Mouse (Mus musculus) left cerebral cortex, postnatal 36 days (tissue): Measurements from ENCODE around the gene Alg14. TPM values are rescaled to one million over a fixed set of nuclear protein-coding genes. Genes with fewer than 3 reads are reported as not detected.

ENCODE experiments used
- DNase-seq, 2 experiments: peaks; one replicate each; pipeline ENCODE4 v3.0.0; 2021 to 2022; ENCODE audit warnings: low spot score in 2 of 2, mixed read lengths in 1 of 2
- intact Hi-C: fragments of 180-260 bp; cut with DNase I; formaldehyde crosslinking; loops from one replicate; pipeline ENCODE4 v1.15.1; 2025
- total RNA-seq, 2 experiments: library from RNA; stranded (reverse); gene quantifications; 2 replicates each; pipeline ENCODE4 v1.2.3; 2021

Alg14 gene
- total RNA-seq, 2 experiments from 2014 or later: 12.8 to 13.8 TPM

DNA sequence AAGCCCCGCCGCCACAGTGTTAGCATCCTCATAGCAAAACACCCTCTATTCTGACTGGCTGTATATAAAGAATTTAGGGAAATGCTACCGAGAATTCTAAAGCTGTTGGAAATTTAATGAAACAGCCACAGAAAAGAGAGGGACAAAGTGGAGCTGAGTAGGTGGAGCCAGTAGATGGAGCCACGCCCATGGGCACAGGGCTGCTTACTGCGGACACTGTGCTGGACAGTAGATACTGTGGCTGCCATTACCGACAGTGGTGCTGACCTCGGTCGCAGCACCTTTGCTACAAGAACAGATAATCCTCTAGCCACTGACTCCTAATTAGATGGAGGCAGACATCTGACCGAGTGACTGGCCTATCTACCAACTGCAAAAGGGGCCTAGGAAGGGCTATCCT lies 64.0 kb downstream of the Alg14 start:
- intact Hi-C loops: no loop called here
- DNase-seq: no peak

DNA sequence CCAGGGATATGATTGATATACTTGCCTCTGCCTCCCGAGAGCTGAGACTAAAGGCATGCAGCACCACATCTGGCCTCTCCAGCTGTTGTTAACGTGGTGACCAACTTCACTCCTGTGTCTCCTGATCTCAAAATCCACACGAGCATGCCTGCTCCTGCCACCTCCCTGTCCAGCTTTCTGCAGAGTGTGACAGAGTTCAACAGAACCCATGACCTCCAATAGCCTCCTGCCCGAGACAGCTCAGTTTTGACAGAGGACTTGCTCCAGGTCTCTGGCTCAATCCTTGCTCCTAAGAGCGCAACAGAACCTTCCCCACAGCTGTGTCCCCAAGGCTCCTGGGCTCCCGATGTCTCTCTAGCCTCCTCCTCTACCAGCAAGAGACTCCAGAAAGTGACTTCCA lies 64.5 kb downstream of the Alg14 start:
- intact Hi-C loops: no loop called here
- DNase-seq: no peak

DNA sequence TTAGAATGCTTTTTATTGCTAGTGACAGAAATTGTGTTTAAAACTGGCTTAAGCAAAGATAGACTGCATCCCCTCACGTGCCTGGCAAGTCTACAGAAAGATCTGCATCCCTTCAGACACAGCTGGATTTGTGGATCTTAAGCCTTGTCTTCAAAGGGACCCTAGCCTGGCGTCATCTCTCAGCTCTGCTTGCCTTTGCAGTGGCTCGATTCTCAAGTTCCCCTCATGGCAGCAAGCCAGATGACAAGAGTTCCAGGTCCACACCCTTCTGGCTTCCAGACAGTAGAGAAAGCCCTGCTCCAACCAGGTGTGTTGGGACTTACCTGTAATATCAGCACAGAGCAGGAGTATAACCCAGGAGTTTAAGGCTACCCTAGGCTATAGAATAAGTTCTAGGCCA lies 65.5 kb downstream of the Alg14 start:
- no peak for DNase-seq
- intact Hi-C loops: no loop called here

DNA sequence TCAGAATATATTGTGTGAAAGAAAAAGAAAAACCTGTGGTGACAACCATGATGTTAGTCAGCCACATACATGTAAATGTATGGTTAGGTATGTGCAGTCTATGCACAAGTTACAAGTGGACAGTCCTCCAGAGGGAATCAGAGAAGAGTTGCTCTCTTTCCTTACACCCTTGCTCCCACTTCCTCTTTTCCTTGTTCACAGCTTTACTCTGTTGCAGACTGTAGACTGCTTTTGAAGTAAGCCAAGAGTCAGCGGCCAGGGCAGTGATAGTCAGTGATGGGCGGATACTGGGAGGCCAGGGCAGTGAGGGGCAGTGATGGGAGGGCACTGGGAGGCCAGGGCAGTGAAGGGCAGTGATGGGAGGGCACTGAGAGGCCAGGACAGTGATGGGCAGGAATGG lies 66.7 kb downstream of the Alg14 start:
- no peak for DNase-seq
- intact Hi-C loops: no loop called here

GRCm38 (mm10) chr3:121358850-121359249 lies 67.3 kb downstream of the Alg14 start:
- DNase-seq: no peak
- intact Hi-C loops: no loop called here

- intact Hi-C loops: no loop called here
- DNase-seq: no peak
Observed at GRCm38 (mm10) chr3:121359272-121359671, 67.7 kb downstream of the Alg14 start.

DNA sequence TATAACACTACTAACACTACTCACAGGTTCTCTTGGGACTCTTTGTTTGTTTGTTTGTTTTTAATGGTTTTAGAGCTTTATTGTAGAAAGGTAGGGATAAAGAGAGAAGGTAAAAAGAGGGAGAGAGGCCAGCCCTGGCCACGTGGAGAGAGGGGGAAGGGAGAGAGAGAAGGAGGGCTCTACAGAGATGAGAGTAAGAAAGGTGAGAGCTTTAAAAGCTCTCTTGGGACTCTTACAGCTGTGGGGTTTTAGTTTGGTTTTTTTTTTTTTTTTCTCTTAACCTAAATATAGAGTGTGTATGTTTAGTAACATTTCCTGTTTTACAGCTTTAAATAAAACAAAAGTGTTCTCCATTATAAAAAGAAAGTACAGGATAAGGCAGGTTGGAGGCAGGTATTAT lies 70.4 kb downstream of the Alg14 start:
- no peak for DNase-seq
- intact Hi-C loops: no loop called here

DNA sequence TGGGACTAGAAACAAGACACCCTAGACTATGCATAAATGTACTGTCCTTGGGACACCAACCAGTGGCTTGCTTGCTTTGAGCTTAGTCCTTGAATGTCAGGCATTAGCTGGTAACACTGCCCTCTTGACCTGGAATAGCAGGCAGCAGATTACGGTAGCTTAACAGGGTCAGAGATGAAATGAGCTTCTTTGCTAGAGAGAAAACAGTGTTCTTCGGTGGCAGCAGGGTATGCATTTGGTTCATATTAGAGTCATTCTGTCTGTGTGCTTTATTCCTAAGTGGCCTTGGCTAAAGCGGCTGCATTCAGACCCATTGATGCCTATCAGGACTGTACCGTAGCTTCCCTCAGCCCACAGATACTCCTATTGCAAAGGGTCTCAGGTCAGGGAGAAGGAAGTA lies 72.8 kb downstream of the Alg14 start:
- no peak for DNase-seq
- intact Hi-C loops: no loop called here

DNA sequence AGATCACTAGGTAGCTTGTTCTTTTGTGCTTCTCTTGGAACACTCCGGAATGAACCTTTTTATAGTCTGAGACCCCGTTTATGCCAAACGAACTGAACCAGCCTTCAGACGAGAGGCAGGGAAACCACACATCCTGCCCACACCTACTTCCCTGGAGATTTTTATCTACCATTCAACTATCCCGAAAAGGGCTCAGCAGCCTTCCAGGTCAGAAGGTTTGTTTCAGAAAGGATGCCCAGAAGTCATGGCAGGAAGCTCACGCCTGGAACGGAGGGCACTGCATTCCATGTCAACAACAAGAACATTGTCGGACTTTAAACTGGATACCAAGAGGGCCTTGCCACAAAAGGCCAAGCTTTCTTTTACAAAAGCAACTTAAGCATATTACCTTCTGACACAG lies 73.6 kb downstream of the Alg14 start:
- no peak for DNase-seq
- intact Hi-C loops: no loop called here

DNA sequence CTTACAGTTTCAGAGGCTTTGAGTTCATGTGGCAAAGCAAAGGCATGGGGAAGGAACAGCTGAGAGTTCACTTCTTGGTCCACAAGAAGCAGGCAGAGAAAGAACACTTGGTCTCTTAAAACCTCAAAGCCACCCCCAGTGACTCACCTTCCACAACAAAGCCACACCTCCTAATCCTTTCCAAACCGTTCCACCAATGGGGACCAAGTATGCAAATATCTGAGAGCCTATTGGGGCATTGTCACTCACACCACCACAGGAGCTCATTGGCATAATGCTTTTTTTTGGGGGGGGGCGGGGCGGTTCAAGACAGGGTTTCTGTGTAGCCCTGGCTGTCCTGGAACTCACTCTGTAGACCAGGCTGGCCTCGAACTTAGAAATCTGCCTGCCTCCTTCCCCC lies 77.0 kb downstream of the Alg14 start:
- no peak for DNase-seq
- intact Hi-C loops: no loop called here

DNA sequence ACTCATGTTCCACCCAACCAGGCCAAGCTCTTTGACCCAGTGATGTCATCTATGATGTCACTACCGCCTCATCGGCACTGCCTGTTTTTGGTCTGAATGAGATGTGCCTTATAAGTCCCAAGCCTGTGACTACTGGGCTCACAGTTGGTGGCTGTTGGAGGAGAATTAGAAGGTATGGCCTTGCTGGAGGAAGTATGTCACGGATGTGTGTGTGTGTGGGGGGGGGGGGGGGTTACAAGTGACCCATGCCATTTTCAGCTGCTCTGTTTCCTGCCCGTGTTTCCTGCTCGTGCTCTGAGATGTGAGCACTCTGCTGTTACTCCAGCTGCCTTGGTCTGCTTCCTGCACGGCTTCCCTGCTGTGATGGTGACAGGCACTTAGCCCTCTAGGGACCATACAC lies 77.9 kb downstream of the Alg14 start:
- intact Hi-C loops: no loop called here
- DNase-seq: no peak

GRCm38 (mm10) chr3:121370301-121370700 lies 78.7 kb downstream of the Alg14 start:
- intact Hi-C loops: no loop called here
- DNase-seq: no peak

DNA sequence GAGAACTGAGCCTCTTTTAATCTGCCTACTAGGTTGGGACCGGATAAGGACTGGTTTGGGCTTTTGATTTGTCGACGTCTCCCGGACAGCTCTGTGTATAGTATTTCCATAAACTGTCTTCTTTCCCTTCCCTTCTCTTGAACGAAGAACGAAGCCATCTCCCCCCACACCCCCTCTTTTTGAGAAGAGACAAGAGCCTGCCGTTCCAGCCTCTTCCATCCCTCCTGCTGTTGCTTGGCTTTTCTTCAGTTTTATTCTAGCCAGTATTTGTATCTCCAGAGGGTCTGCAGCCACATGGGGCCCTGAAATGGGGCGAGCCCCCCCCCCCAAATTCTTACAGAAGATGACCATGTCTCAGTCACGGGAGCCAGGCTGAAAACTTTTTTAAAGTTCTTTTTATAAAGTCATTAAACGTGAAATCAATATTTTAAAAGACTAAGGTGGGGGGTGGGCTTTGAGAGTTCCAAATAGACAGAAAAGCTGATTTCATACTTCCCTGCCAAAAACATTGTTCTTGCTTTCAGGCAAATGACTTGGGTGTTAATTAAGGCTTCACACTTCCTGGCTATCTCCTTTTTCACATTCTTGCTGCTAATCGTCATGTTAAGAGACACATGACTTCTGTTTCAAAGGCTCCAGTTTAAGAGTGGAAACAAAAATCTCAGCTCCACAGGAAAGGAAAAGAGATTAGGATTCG lies 79.4 kb downstream of the Alg14 start:
- no peak for DNase-seq
- intact Hi-C loops: no loop called here

- intact Hi-C loops: no loop called here
- no peak for DNase-seq
Observed at GRCm38 (mm10) chr3:121371527-121372220, 80.1 kb downstream of the Alg14 start.

DNA sequence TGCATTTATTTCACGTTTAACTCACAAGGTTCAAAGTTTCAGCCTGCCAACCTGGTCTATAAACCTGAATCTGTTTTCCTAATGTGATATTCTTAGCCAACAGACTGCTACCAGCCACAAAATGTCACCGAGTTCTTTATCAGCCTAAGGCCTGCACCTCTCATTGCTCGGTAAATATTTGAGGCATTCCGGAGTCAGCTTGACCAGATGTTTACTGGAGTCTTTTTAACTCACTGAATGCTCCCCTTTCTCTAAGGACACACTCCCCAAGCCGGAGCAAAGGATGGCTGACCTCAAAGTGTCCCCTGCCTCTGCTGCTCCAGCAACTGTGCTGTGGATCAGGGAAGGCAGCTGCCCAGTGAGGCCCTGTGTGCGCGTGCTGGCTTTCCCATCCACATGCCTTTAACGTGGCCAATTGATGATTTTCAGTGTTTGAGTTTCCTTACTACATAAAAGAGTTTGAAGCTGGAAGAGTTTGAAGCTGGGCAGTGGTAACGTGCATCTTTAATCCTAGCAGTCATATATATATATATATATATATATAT lies 82.4 kb downstream of the Alg14 start:
- intact Hi-C loops: no loop called here
- DNase-seq: no peak

- intact Hi-C loops: no loop called here
- no peak for DNase-seq
Observed at GRCm38 (mm10) chr3:121375541-121376129, 84.1 kb downstream of the Alg14 start.

- intact Hi-C loops: no loop called here
- no peak for DNase-seq
Observed at GRCm38 (mm10) chr3:121378708-121379612, 87.4 kb downstream of the Alg14 start.

DNA sequence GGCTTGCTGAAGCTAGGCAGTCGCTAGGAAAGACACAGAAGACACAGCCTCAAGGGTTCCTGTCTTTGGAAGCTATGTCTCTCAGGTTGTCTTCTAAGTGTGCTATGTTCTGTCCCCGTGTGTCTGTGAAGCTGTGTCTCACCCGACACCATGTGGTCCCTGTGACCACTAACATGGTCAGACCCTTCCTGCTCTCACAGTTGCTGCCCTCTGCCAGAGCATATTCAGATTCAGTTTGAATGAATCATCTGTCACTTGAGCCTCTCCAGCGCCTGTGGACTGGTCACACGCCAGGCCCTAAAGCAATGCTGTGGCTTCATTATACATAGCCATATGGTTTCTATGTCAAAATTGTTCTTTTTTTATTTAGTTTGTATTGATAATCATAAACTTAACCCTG lies 88.1 kb downstream of the Alg14 start:
- intact Hi-C loops: no loop called here
- DNase-seq: no peak

DNA sequence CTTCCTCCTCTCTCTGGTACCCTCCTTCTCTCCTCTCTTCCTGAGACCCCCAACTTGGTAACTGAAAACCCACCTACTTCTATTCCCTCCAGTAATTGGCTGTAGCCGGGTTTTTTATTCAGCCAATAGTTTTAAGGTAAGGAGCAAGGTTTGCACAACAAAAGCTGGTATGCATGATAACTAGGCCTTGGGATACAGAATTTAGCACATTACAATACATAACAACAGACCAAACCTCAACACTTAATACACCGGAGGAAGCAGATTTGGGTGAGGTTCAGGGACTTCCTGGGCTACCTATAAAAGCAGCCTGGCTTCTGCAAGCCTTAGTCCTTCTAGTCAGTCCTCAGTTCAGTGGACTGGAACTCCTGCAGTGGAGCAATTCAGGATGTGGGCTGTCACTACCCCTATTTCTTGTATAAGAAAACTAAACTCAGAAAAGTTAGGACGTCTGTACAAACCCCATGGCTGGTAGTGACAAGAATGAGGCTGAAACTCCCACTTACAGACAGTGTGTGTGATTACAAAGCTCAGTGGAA lies 96.0 kb downstream of the Alg14 start:
- intact Hi-C loops: no loop called here
- DNase-seq: no peak

DNA sequence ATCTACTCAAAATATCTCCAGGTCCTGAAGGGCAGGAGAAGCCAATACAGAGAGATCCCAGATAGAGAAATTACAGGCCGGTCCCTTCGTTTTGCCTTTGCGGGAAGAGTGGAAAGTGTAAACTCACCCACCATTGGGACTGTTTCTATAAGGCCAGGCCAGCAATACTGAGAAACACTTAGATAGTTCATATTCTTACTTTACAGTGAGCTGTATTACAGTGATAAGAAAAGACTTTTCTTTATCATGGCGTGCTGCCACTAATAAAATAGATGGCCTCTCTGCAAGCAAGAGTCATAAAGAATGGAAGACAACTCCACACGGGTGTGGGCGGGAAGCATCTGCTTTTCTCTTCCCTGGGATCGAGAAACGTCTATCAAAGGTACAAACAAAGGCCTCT lies 97.8 kb downstream of the Alg14 start:
- DNase-seq: no peak
- intact Hi-C loops: no loop called here
